Mouse (Mus musculus): ENCODE data around the gene Stk32c.

DNA sequence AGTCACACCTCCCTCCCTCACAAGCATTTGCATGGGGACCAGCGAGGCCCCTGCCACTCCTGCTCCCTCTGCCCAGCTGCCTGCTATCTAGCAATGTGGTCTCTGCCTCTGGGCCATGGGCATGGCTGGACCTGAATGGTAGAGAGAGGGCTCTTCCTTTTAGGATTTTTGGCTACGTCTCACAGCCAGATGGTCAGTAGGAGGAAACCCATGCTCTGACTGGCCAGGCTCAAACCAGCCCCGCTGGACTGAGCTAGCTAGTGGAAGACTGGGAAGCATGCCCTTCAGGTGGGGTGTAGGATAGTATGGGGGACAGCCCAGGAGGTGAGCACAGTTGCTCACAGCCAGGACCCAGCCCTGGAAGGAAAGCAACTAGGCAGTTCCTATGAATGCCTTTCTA is 111.3 kb downstream of the Stk32c start:
- TF ChIP-seq CTCF (IDR thresholded peaks at IDR 0.05; ENCODE audit: low read depth): no peak
- TF ChIP-seq EP300 (IDR thresholded peaks at IDR 0.05; ENCODE audit: low read depth): no peak
